Mouse (Mus musculus): Measurements from ENCODE around the gene Cacna2d4. TPM values are rescaled to one million over a fixed set of nuclear protein-coding genes. Genes with fewer than 3 reads are reported as not detected.
A peak's percentile ranks its signal among the peaks of the same experiment; 100 is the strongest.
"Not testable (repeated sequence)": the region's sequence is repeated elsewhere in the genome, so short reads cannot be mapped to it uniquely, and the experiment has no call there.

Gene Cacna2d4
- polyA plus RNA-seq, 1 experiment from 2014 or later = not detected

DNA sequence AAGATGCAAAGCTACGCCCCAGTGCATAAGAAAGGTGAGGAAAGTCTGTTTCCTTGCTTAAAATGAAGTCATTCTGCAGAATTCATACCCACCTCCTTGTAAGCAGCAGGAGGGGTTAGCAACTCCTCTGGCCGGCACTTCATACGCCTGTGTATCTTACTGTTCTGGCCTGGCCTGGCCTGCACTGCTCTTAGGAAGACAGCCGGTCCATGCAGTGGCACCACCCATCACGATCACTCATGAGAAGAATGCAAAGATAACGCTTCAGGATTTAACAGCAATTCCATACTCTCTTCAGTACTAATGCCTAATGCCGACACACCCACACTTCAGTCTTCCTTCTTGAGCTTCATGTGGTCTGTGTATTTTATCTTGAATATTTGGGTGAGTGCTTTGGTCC lies 32.0 kb upstream of the Cacna2d4 start:
- H3K36me3 ChIP-seq (replicated peaks) = peaks cover 35% of the 10 kb centered on the region
- 94% methylated on average over 7 of the region's 7 CpGs for WGBS
- no peak for DNase-seq (ENCODE audit: extremely low spot score, low spot score)
- H3K27ac ChIP-seq = no peak overlapping the region
- no peak overlapping the region for H3K4me3 ChIP-seq
- no peaks in the 10 kb centered on the region for H3K27me3 ChIP-seq (ENCODE audit: poor library complexity, severe bottlenecking)
- peaks cover 14% of the 10 kb centered on the region for H3K4me1 ChIP-seq
- no peaks in the 10 kb centered on the region for H3K9me3 ChIP-seq

DNA sequence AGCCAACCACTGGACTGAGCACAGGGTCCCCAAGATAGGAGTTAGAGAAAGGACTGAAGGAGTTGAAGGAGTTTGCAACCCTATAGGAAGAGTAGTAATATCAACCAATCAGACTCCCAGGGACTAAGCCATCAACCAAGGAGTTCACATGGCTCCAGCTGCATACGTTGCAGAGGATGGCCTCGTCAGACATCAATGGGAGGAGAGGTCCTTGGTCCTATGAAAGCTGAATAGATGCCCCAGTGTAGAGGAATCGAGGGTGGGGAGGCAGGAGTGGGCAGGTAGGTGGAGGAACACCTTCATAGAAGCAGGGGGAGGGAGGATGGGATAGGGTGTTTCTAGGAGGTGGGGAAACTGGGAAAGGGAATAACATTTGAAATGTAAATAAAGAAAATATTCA lies 31.4 kb upstream of the Cacna2d4 start:
- H3K36me3 ChIP-seq (replicated peaks) = peaks cover 35% of the 10 kb centered on the region
- H3K4me1 ChIP-seq = peaks cover 9% of the 10 kb centered on the region
- H3K27me3 ChIP-seq (ENCODE audit: poor library complexity, severe bottlenecking) = no peaks in the 10 kb centered on the region
- H3K27ac ChIP-seq = no peak overlapping the region
- no peak for DNase-seq (ENCODE audit: extremely low spot score, low spot score)
- no peaks in the 10 kb centered on the region for H3K9me3 ChIP-seq
- no peak overlapping the region for H3K4me3 ChIP-seq
- WGBS = 80% methylated on average over 3 of the region's 3 CpGs

DNA sequence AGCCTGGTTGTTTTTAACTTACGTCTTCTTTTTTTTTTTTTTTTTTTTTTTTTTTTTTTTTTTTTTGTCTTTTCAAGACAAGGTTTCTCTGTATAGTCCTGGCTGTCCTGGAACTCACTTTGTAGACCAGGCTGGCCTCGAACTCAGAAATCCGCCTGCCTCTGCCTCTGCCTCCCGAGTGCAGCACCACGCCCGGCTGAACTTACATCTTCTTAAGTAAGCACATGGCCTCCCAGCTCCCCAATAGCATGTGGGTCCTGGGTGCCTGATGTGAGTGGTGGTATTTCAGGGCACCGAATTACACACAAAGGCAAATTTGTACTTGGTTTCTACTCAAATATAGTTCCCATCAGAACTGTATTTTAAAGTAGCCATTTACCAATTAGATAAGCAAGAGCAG lies 30.3 kb upstream of the Cacna2d4 start:
- not testable (repeated sequence) for H3K27ac ChIP-seq; H3K4me3 ChIP-seq; H3K9me3 ChIP-seq; H3K27me3 ChIP-seq (ENCODE audit: poor library complexity, severe bottlenecking); DNase-seq (ENCODE audit: extremely low spot score, low spot score); H3K4me1 ChIP-seq
- peaks cover 31% of the 10 kb centered on the region for H3K36me3 ChIP-seq (replicated peaks)
- 89% methylated on average over 7 of the region's 7 CpGs for WGBS

DNA sequence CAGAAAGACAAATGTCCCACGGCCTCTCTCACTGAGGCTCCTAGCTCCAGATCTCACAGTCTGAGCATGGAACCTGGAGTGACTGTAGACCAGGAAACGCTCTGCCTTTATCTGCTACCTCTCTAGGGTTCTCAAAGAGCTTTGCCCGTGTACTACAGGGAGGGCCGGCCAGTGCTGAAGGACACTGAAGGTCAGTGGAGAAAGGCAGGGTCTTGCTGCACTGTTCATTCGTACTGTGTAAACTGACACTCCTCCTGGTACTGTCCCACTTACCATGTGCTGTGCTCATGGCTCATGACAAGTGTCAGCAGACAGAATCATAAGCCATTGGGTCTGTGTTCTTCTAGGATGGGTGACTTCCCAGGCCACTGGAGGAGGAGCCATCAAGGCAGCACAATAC lies 23.0 kb upstream of the Cacna2d4 start:
- Histone ChIP-seq H3K27me3 (ENCODE audit: poor library complexity, severe bottlenecking) (no peaks in the 10 kb centered on the region), H3K4me1 (no peaks in the 10 kb centered on the region), H3K36me3 (replicated peaks) (peaks cover 48% of the 10 kb centered on the region), H3K9me3 (no peaks in the 10 kb centered on the region), H3K4me3 (no peak overlapping the region), H3K27ac (no peak overlapping the region)
- WGBS = 90% methylated on average over 5 of the region's 5 CpGs
- DNase-seq (ENCODE audit: extremely low spot score, low spot score) = no peak

DNA sequence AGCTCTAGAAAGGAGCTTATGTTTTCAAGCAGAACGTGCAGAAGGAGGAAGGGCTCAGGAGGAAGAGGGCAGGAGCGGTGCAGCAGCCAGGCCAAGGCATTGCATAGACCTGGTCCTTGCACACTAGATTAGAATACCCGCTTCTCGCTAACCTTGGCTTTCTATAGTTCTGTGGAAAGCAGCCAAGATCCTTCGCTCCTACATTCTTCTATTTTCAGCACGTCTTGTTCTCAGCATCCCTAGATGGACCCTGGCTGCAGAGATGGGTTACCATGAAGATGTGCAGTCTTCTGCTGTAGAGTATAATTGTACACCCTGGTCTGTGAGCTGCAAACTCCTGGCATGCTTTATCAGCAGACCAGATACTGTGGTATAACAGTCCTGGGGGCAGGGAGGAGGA lies 22.1 kb upstream of the Cacna2d4 start:
- Histone ChIP-seq H3K4me1 (no peaks in the 10 kb centered on the region), H3K4me3 (no peak overlapping the region), H3K27me3 (ENCODE audit: poor library complexity, severe bottlenecking) (no peaks in the 10 kb centered on the region), H3K9me3 (no peaks in the 10 kb centered on the region), H3K27ac (no peak overlapping the region), H3K36me3 (replicated peaks) (peaks cover 52% of the 10 kb centered on the region)
- no peak for DNase-seq (ENCODE audit: extremely low spot score, low spot score)
- 95% methylated on average over 6 of the region's 6 CpGs for WGBS

DNA sequence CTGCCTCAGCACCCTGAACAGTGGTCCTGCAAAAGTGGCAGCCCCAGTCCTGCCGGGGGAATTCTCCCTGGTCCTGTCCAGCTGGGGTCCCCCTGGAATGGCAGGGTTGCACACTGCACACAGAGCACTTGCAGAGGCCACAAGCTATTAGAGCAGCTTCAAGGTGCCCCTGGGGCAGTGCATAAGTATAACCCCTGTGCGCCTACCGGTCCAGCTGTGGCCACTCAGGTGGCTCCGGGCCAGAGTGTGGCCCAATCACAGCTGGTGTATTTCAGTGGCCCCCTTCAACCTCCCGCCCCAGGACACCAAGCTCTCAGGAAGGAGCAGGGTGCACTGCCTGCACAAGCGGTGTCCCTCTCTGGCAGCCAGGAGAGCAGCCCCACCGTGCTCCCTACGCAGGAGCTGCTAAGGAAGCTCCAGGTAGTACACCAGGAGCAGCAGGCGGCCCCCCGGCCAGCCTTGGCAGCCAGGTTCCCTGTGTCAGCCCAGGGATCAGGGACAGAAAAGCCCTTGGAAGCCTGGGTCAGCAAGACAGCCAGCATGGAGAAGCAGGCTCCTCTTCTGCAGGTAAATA lies 21.2 kb upstream of the Cacna2d4 start:
- no peak for DNase-seq (ENCODE audit: extremely low spot score, low spot score)
- no peaks in the 10 kb centered on the region for H3K4me1 ChIP-seq
- no peaks in the 10 kb centered on the region for H3K27me3 ChIP-seq (ENCODE audit: poor library complexity, severe bottlenecking)
- H3K27ac ChIP-seq = no peak overlapping the region
- H3K4me3 ChIP-seq = no peak overlapping the region
- no peaks in the 10 kb centered on the region for H3K9me3 ChIP-seq
- WGBS = 92% methylated on average over 10 of the region's 10 CpGs
- H3K36me3 ChIP-seq (replicated peaks) = peaks cover 52% of the 10 kb centered on the region

DNA sequence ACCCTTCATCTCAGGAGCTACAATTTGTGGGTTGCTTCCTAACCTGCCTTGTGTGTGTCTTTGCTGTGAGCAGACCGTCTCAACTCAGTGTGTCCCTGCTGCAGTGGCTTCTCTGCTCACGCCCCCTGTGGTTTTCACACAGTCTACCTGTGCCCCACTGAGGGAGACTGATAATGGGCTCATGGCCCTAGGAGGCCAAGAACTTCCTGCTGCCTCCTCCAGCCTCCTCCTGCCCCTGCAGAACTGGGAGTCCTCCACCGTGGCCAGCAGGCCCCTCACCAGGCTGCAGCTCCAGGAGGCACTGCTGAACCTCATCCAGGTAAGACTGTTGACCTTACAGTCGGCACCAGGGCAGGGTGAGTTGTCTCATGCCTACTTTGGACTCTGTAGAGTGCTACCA lies 18.7 kb upstream of the Cacna2d4 start:
- WGBS = 73% methylated on average over 4 of the region's 4 CpGs
- Histone ChIP-seq H3K4me1 (no peaks in the 10 kb centered on the region), H3K27ac (no peak overlapping the region), H3K36me3 (replicated peaks) (peaks cover 61% of the 10 kb centered on the region), H3K9me3 (no peaks in the 10 kb centered on the region), H3K4me3 (no peak overlapping the region), H3K27me3 (ENCODE audit: poor library complexity, severe bottlenecking) (no peaks in the 10 kb centered on the region)
- DNase-seq (ENCODE audit: extremely low spot score, low spot score) = no peak

DNA sequence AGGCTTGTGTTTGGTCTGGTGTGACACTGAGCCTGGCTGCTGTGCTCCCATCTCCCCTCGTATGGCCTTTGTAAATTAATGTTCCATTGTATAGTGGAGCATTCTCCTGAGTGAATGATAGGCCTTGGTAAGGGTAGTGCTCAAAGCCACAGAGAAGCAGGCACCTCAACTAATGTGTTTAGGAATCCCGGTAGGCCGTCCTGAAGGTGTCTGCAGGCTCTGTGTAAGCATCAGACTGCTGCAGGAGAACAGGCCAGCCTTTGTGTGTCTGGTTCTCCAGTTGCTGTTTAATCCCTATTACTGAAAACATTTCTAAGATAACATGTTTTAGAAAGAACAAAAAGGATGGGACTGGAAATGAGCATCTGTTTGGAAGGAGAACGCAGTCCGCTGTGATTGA lies 17.7 kb upstream of the Cacna2d4 start:
- WGBS = 88% methylated on average over 5 of the region's 5 CpGs
- H3K36me3 ChIP-seq (replicated peaks) = peaks cover 52% of the 10 kb centered on the region
- H3K9me3 ChIP-seq = no peaks in the 10 kb centered on the region
- no peaks in the 10 kb centered on the region for H3K27me3 ChIP-seq (ENCODE audit: poor library complexity, severe bottlenecking)
- H3K4me3 ChIP-seq = no peak overlapping the region
- H3K4me1 ChIP-seq = no peaks in the 10 kb centered on the region
- H3K27ac ChIP-seq = no peak overlapping the region
- DNase-seq (ENCODE audit: extremely low spot score, low spot score) = no peak

DNA sequence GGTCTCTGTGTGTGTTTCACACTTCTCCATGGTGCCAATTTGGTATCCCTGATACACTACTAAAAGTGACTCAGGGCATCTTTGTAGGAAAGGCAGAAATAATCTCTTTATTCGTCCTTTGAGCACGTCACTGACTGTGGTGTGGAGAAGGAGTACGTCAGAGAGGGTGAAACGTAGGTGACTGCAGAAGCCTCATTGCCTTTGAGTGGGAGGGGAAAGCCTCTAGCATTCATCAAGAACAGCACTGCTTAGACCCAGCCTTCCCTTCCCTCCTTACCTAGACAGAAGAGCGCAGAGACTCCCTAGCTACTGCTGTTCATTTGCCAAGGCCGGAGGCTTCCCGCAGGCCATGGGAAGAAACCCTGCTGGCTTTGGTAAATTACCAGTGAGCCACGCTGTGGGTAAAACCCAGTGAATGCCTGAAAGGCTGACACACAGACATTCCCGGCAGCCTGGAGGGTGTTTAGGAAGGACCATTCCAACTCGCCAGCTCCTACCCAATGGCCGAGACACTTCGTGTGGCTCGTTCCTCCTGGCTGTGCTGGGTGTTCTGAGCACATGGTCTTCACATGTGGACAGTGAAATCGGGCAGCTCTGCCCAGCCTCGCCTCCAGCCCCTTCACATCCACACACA lies 17.0 kb upstream of the Cacna2d4 start:
- 78% methylated on average over 15 of the region's 15 CpGs for WGBS
- no peak overlapping the region for H3K27ac ChIP-seq

DNA sequence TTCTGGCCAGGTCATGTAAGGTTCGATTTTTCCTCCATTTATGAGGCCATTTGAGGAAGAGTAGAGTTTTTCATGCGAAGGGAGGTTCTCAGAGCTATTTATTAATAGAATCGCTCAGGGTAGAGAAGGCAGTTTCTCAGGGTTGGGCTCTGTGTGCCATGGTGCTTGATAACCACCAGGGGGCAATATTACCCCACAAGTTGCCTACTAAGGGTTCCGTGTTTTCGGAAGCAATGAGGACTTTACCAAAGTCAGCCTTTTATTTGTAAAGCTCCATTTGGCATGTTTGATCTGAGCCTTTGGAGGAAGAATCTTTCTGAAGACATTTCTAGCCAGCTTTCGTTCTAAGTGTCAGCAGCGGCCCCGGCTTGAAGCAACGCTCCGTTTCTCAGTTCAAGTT lies 16.0 kb upstream of the Cacna2d4 start:
- 57% methylated on average over 10 of the region's 10 CpGs for WGBS
- H3K4me1 ChIP-seq = 0 out of 2 replicates have a peak, but pooled peaks cover 7% of the 10 kb centered on the region
- peak; percentile 35 for DNase-seq (ENCODE audit: extremely low spot score, low spot score)

More for the DNA sequence above, 17.0 kb upstream of the Cacna2d4 start:
- no peaks in the 10 kb centered on the region for H3K9me3 ChIP-seq
- H3K27me3 ChIP-seq (ENCODE audit: poor library complexity, severe bottlenecking) = no peaks in the 10 kb centered on the region
- DNase-seq (ENCODE audit: extremely low spot score, low spot score) = no peak
- 0 out of 2 replicates have a peak, but pooled peaks cover under 1% of the 10 kb centered on the region for H3K4me1 ChIP-seq
- no peak overlapping the region for H3K4me3 ChIP-seq
- H3K36me3 ChIP-seq (replicated peaks) = peaks cover 48% of the 10 kb centered on the region

DNA sequence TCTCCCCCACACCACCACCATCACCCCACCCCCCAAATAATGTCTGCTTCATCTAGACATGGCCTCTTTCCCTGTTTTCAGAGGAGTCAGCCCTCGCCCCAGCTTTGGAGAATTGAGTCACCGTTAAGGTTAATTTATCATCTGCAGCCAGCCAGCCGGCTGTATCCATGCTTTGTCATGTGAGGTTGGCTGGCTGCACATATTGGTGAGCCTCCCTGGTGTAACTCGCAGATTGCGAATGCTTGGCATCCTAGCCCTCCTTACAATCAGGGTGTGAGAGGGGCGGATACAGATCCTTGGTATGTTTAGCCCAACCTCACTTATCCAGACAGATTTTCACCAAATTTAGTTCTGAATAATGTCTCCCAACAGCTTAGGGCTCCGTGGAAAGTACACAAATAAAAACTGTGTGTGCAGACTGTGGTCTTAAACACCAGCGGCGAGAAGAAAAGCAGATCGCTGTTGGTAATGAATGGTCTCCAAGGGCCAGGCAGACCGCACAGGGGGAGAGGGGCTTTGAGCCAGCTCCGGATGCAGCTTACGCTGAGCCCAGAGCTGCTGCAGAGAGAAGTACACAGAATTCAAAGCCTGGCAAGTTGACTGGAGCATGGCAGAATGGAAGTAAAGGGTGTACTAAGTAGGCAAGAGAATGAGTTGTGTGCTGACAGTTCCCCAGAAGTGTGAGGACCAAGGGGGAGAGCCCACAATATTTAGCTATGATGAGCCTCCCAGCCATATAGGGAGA lies 11.7 kb upstream of the Cacna2d4 start:
- Histone ChIP-seq H3K9me3 (no peaks in the 10 kb centered on the region), H3K4me3 (no peak overlapping the region), H3K36me3 (replicated peaks) (peaks cover 14% of the 10 kb centered on the region), H3K27me3 (ENCODE audit: poor library complexity, severe bottlenecking) (no peaks in the 10 kb centered on the region), H3K27ac (no peak overlapping the region), H3K4me1 (0 out of 2 replicates have a peak, but pooled peaks cover 7% of the 10 kb centered on the region)
- DNase-seq (ENCODE audit: extremely low spot score, low spot score) = no peak
- 79% methylated on average over 13 of the region's 13 CpGs for WGBS

More for the DNA sequence above, 16.0 kb upstream of the Cacna2d4 start:
- H3K27me3 ChIP-seq (ENCODE audit: poor library complexity, severe bottlenecking) = no peaks in the 10 kb centered on the region
- H3K9me3 ChIP-seq = no peaks in the 10 kb centered on the region
- no peak overlapping the region for H3K4me3 ChIP-seq
- peaks cover 38% of the 10 kb centered on the region for H3K36me3 ChIP-seq (replicated peaks)
- no peak overlapping the region for H3K27ac ChIP-seq

DNA sequence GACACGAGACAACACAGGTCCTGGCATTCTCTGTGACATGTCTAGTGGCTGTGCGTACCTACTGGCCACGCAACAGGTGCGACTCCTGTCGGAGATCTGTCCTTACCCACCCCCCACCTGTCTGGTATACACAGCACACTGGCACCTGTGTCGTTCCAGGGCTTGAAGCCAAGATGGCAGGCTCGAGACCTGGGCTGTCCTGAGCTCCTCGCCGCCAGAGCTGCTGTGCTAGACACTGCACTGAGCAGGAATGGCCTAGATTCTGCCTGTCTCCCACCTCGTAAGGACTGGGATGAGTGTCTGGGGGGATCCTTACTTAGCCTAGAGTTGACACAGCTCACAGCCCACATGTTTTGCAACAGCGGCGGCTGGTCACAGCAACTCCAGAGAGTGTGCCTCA lies 11.1 kb upstream of the Cacna2d4 start:
- no peak for DNase-seq (ENCODE audit: extremely low spot score, low spot score)
- H3K27me3 ChIP-seq (ENCODE audit: poor library complexity, severe bottlenecking) = no peaks in the 10 kb centered on the region
- H3K9me3 ChIP-seq = no peaks in the 10 kb centered on the region
- 0 out of 2 replicates have a peak, but pooled peaks cover 7% of the 10 kb centered on the region for H3K4me1 ChIP-seq
- H3K27ac ChIP-seq = no peak overlapping the region
- no peak overlapping the region for H3K4me3 ChIP-seq
- WGBS = 88% methylated on average over 12 of the region's 12 CpGs
- H3K36me3 ChIP-seq (replicated peaks) = peaks cover 14% of the 10 kb centered on the region

DNA sequence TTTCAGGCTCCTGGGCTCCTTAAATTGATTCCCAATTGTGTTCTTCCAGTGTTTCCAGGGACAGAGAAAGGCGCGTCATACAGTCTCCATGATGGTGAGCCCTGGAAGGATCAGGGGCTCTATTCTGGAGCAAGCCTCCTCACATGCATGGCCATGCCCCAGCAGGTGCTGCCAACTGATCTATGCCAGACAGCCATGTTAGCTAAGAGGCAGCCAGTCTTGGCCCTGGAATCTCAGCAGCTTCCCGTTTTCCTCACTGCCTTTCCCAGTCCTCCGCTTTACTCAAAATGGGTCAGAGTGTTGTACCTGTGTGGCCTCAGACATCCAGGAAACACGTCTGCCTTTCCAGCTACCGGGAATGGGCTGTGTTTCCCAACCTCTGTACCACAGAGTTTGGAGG lies 10.6 kb upstream of the Cacna2d4 start:
- Histone ChIP-seq H3K9me3 (no peaks in the 10 kb centered on the region), H3K36me3 (replicated peaks) (peaks cover 14% of the 10 kb centered on the region), H3K27ac (no peak overlapping the region), H3K4me3 (no peak overlapping the region), H3K4me1 (0 out of 2 replicates have a peak, but pooled peaks cover 7% of the 10 kb centered on the region), H3K27me3 (ENCODE audit: poor library complexity, severe bottlenecking) (no peaks in the 10 kb centered on the region)
- 93% methylated on average over 6 of the region's 6 CpGs for WGBS
- no peak for DNase-seq (ENCODE audit: extremely low spot score, low spot score)
